Mouse (Mus musculus): Measurements from ENCODE around the gene Gnai3. TPM values are rescaled to one million over a fixed set of nuclear protein-coding genes. Genes with fewer than 3 reads are reported as not detected.

Gnai3 gene
- total RNA-seq, 2 experiments from 2014 or later, result 18.9 to 19.7 TPM

GRCm38 (mm10) chr3:108164807-108165206, 18.9 kb upstream of the Gnai3 start:
- DNase-seq, result peak; percentile 79 to 88

- no peak for DNase-seq
Measured at GRCm38 (mm10) chr3:108164091-108164490, 18.1 kb upstream of the Gnai3 start.

DNA sequence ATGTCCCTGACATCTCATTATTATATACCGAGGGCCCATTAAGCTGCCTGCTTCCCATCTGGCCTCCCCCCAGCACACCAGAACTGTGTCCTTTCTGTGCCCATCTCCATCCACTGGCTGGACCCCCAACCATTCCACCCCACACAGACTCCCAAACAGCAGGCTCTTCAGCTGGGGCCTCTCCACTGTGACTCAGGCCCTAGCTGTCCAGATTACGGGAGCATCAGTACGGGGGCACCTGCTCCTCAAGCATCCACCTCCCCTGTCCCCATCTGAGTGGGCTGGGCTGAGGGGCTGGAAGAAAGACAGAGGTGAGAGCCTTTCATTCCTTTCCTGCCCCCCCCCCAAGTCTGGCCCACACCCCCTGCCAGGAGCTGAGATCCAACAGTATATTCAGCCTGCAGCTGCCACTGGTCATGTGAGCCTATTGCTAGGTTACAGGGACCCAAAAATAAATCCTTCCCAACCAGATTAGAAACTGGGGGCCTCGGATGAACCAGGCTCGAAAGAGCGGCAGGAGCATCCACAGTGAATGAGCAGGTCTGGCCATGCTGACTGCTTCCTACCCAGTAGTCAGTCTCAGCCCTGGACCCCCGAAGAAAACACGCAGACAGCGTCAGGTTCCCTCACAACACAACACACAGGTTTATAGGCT, 12.6 kb upstream of the Gnai3 start:
- DNase-seq, result peak; percentile 32 to 41

- DNase-seq, result no peak
Measured at GRCm38 (mm10) chr3:108154656-108155055, 8.7 kb upstream of the Gnai3 start, which contains the start of gene Gpr61. TSS of gene Gpr61 (minus strand) at chr3:108154882.

DNA sequence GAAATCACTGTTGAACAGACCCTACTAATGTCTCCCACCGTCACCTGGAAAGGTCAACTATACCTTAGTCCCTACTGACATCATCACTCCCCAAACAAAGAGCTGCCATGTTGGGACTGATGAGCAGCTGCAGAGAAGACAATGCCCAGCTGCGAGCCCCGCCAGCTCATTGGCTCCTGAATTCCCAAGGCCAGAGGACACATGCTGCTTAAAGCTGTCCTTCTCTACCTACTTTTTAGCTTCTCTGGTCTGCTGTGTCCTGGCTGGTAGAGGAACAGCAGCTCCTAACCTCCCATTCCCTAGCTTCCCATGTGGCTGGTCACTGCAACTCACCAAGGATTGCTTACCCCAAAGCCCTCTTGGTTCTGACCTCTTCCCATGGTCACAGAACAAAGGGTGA, 6.3 kb upstream of the Gnai3 start:
- no peak for DNase-seq

DNA sequence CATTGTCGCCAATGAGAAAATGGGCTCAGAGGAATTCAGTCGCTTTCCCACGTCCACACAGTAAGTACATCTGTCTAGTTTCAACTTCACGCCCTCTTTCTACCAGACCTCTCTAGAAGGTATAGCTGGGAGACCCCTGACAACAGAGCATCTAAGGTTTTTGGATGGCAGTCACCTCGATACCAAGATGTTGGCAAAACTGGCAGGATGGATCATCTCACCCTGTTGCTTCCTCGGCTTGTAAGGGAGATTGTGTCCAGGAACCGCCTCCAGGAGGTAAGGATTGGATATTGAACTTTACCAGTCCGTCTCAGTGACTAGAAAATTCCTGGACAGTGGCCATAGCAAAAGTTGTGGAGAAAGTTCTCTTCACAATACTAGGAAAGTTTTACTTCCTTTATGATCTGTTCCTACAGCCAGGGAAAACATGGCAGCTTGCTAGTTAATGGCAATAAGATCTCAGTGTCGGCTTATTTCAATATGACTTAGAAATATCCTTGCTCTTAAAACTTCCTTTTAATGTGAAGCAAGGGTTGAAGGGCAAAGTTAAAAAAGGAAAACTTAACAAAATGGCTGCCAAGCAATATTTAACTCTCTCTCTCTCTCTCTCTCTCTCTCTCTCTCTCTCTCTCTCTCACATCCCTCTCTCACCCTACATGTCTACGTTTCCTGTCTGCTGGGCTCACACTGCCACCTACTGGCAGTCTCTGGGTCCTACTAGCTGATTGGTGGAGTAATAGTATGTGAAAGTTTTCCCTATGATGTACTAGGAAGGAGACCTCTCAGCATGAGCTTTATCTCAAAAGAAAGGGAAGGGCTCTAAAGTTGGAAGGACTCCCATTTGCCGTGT, 1.7 kb upstream of the Gnai3 start:
- DNase-seq, result peak; percentile 87 to 94

- DNase-seq, result no peak
Measured at GRCm38 (mm10) chr3:108146671-108147070, 725 bp upstream of the Gnai3 start.

GRCm38 (mm10) chr3:108140786-108141185, 5.2 kb downstream of the Gnai3 start:
- DNase-seq, result no peak

GRCm38 (mm10) chr3:108139113-108139512, 6.8 kb downstream of the Gnai3 start:
- DNase-seq, result no peak

DNA sequence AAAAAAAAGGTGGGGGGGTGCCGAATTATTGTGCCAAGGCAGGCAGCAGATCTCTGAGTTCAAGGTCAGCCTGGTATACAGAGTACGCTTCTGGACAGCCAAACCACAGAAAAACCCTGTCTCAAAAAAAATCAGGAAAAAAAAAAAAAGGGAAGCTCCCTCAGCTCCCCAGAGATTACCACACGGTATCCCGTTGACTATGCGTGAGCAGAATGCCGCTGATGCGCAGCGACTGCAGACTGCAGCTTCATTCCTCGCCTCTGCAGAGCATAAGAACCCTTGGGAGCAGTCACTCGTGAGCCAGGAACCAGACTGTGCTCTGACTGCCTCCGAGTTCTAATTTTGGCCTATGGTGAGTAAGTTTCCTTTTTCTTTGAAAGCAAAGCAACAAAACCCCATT, 11.2 kb downstream of the Gnai3 start:
- DNase-seq, result peak; percentile 29 to 43

- DNase-seq, result no peak
Measured at GRCm38 (mm10) chr3:108132484-108132883, 13.5 kb downstream of the Gnai3 start.

GRCm38 (mm10) chr3:108131821-108132220, 14.1 kb downstream of the Gnai3 start:
- DNase-seq, result no peak

DNA sequence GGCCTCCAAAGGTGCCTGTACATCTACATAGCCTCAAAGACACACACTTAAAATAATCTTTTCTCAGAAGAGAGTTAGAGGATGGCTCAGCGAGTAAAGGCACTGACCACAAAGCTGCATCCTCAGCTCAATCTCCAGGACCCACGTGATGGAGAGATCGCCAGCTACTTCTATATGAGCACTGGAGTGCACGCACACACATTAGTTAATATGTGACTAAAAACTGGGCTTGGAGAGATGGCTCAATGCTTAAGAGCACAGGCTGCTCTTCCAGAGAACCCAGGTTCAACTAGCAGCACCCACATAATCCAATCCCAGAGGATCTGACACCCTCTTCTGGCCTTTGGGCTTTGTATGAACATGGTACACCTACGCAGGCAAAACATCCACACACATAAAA, 14.7 kb downstream of the Gnai3 start:
- DNase-seq, result no peak

DNA sequence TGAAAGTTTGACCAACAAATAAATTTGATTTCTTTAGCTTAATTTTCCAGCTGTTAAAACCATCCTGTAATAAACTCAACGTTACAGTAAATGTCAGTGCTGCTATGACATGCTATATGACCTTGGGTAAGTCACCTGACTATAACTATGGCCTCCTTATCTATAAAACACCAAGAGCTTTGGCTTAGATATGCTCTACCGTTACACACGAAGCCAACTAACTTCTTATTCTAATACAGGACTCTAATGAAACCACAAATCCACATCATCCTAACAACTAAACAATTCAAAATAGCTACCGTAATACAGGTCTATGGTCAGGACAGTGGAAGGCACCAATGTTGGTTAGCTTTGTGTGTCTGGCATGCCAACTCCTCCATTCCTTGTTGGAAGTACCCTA, 16.1 kb downstream of the Gnai3 start:
- no peak for DNase-seq

DNA sequence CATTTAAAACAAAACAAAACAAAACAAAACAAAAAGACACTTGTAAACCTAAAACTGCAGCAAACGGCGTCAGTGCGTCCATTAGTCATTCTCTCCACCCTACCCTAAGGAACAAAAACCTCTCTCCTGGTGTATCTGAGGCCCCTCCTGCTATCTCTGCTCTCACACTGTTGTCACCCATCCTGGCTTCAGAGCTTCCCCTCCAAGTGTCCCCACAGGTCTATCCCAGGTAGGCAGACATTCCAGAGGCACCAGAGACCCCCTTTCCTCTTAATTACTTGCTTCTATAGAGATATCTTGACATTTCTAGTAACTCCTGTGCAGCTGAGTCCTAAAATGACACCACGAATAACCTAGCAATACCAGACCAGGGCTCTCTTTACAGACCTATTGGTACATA, 16.6 kb downstream of the Gnai3 start:
- no peak for DNase-seq

DNA sequence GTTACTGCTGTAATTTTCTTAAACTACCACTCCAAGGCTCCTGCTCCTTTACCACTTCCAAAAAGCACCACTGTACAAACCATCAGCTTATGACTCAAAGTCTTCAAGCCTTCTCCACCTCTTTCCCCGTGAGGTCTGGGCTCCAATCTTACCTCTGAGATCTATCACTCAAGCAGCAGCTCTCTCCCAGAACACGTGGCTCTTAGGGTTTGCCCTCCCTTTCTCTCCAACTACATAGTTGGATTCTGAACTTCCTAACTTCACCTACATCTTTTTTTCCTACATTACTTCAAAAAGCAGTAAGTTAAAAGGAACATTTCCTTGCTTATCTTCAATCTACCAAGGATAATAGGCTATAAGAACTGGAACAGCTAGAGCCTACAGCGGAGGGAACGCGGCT, 17.4 kb downstream of the Gnai3 start:
- DNase-seq, result no peak

GRCm38 (mm10) chr3:108126327-108126726, 19.6 kb downstream of the Gnai3 start:
- no peak for DNase-seq

DNA sequence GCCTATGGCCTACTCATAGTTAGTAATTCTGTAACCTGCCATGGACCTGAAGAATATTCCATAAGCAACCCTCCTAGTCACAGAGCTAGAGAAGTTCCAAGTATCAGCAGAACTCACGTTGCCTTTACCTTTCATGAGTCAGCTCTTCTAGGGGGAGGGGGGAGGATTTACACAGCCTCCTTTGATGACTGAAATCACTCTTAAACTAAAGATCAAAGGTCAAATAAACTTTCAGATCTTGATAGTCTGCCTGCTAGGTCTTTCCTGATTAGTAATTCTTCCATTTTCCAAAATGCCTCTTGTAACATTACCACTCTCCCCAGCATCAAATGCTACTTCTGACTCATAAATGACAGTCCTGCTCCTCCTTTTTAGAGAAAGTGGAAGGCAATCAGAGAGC, 21.8 kb downstream of the Gnai3 start:
- no peak for DNase-seq

DNA sequence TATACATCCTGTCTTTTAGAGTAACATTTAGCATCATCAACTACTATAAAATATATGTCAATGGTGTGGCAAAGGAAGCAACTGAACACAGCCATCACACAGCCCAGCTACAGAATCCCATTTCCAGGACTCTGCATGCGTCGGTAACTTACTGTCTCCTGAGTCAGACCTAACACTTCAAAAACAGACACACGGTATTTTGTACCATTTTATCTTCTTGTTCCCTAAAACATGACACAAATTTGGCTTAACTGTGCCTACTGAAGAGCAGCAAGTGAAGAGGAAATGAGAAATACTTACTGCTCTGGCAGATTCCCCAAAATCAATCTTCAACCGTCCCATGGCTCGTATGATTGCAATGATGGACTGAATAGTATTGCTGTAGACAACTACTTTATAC, 22.7 kb downstream of the Gnai3 start:
- no peak for DNase-seq

DNA sequence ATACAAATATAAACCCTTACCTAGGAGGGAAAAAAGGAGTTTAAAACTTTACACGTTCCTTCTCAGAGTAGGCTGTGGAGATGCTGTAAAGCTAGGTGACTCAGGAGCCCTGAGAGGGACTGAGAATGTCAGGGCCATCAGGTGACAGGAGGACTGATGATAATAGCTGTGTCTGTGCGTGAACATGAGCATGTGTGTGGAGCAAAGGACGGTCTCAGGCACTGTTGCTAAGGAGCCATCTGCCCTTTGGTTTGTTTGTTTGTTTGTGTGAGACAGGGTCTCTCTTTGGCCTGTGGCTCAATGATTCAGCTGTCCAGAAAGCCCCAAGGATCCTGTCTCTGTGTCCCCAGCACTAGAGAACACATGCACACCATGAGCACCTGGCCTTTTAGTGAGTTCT, 24.8 kb downstream of the Gnai3 start:
- DNase-seq, result no peak

GRCm38 (mm10) chr3:108117465-108117864, 28.5 kb downstream of the Gnai3 start:
- DNase-seq, result no peak

GRCm38 (mm10) chr3:108113591-108114289, 32.2 kb downstream of the Gnai3 start:
- peak; percentile 35 to 50 for DNase-seq

DNA sequence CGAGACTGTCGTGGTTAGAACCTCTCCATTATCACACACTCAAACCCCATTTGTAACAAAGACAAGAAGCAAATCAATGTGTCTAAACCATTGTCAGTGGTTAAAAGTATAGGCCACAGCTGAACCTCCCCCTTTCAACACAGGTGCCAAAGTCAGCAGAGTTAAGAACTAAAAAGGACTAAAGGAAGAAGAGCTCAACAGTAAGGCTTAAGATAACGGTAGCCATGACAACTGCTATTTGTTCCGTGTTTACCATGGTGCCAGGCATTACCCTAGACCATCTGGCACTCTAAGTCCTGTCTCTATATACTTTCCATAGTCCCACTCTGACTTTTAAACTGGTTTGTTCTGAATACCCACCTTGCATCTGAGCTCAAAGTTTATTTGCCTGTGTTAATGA, 33.3 kb downstream of the Gnai3 start:
- DNase-seq, result no peak
